Mouse (Mus musculus): ENCODE measurements at regions not wholly inside any gene's neighbourhood (a gene's known extent, or its start where the extent isn't known, plus 50 kb on each side); places are given as distances from the start of the nearest gene placed in this dataset.

- no peak for DNase-seq (ENCODE audit: low read depth, low spot score)
These were observed 164.9 kb upstream of the Osr1 start for GRCm38 (mm10) chr12:9404981-9405380.

DNA sequence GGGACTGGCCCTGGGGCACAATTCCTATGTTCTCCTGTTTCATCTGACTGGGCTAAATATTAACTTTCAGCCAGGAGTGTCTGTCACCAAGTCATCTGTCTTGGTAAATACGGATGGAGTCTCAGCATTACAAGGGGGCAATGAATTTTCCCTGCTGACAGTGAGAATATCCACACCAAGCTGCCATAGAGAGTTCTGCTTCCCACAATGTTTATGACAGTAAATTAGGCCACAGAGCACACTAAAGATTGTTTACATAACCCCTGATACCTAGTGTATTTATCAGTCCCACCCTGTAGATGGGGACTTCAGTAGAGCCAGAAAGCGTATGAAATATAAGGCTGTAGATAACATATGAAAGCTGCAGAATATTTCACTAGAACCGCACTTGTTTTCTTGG lies 150.6 kb upstream of the Osr1 start:
- no peak for DNase-seq (ENCODE audit: low read depth, low spot score)

DNA sequence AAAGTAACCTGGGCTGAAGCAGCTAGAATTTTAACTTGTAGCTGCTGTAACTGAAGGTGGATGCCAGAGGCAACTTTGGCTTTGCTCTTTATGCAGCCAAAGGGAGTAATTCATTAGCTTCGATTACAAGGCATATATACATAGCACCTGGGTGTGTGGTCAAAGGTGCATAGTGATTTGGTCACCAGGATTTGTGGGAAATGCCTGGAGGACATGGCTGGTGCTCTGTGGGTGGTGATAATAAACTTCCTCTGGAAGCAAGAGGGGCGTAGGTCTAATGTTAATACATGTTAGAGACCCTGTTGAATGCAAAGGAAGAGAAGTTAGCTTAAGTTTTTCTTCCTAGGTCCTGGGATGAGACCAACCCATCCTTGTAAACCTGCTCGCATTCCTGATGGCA lies 139.3 kb upstream of the Osr1 start:
- no peak for DNase-seq (ENCODE audit: low read depth, low spot score)

GRCm38 (mm10) chr12:9438575-9439161 lies 131.2 kb upstream of the Osr1 start:
- DNase-seq (ENCODE audit: low read depth, low spot score): no peak

GRCm38 (mm10) chr12:9450620-9451019 lies 119.3 kb upstream of the Osr1 start:
- DNase-seq (ENCODE audit: low read depth, low spot score): no peak

DNA sequence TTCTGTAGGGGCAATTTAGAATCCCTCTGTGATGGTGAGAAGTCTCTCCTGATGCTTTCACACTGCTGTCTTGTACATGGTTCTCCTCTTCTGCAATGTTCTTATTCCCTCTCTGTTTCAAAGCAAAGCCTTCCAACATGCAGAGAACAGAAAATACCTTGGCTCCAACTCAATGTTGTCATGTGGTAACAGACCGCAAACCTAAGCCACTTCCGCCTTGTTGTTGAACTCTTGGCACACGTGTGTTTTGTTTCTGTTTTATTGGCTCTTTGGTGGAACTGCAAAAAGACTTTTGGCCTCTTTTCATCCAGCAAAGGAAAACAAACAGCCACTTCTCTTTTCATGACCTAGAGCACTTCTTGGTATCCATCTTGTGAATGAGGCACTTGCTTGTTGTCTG lies 109.7 kb upstream of the Osr1 start:
- DNase-seq (ENCODE audit: low read depth, low spot score): no peak

DNA sequence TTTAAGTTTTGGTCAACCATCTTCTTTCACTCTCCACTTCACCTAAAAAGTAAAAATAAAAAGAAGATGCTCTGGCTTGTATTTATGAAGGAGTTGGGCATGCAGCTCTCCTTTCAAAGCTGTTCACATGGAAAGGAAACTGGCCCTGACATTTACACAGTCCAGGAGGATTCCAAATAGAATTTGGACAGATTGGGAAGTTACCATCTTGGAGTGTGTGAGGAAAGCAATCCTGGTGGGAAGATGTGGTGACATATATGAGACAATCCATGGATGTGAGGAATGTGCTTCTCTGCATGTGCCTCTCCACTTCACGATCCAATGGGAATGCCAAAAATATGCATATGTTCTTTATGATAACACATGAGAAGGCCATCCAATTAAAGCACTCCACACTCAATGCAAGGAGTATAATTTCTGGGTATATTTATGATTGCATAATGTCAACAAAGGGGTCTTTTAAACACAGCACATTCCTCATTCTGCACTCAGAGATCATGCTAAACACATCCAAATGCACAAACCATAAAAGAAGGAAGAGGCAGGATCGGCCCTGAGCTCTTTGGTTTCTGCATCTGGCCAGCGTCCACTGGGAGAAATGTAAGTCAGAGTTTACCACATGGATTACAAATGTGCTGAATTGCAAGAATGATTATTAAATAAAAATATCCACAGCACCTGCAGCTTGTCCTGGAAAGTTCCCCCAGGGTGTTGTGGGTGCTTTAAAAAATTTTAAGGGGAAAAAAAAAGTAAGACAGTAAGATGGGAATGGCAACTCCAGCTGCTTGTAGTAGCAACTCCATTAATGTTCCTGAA lies 100.1 kb upstream of the Osr1 start:
- no peak for DNase-seq (ENCODE audit: low read depth, low spot score)

GRCm38 (mm10) chr12:9475836-9476235 lies 94.1 kb upstream of the Osr1 start:
- DNase-seq (ENCODE audit: low read depth, low spot score): no peak

GRCm38 (mm10) chr12:9478201-9478600 lies 91.7 kb upstream of the Osr1 start:
- DNase-seq (ENCODE audit: low read depth, low spot score): no peak

GRCm38 (mm10) chr12:9487674-9488413 lies 82.1 kb upstream of the Osr1 start:
- DNase-seq (ENCODE audit: low read depth, low spot score): no peak

- DNase-seq (ENCODE audit: low read depth, low spot score): no peak
These were observed 56.0 kb upstream of the Osr1 start for GRCm38 (mm10) chr12:9513926-9514325.

DNA sequence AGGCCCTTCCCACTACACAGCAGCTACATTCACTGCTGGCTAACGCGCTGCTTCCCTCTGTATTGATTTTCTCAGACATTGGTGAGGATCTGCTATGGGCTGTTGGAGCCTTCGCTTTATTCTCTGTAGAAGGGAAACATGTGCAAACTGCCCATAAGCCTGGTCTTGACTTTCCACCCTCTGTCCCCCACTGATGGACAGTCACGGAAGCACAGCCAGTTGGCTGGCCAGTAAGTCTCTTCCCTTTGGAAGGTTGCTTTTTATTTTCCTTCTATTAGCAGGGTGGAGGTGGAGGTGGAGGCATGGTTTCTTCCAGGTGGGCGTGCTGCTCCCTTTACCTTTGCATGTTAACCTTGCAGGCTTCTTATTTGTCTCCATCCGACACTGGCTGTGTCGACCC lies 51.1 kb upstream of the Osr1 start:
- DNase-seq (ENCODE audit: low read depth, low spot score): no peak

DNA sequence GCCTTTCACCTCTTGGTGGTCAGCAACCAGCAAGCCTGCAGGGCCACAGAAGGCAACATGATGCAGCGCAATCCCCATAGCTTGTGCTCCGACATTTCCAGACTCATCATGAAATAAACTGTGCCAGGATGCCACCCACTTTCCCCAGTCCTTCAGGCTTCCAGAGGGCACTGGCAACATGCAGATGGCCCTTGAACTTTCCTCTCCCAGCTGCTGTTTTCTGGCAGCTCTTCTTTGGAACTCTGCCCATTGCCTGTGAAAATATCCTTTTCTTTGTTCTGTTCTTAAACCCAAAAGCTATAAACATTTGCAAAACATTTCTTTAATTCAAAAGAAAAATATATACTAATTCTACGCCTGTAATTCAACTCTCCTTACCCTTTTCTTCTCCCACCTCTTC lies 50.6 kb upstream of the Osr1 start:
- no peak for DNase-seq (ENCODE audit: low read depth, low spot score)
